Mouse (Mus musculus) heart, embryonic 13.5 days (tissue): ENCODE data around the gene Trp53inp2. TPM values are rescaled to one million over a fixed set of nuclear protein-coding genes. Genes with fewer than 3 reads are reported as not detected.
A peak's percentile ranks its signal among the peaks of the same experiment; 100 is the strongest.

Experiments
- microRNA counts: library from miRNA; unstranded; fragments of <30 nt; microRNA quantifications from one replicate; lab custom pipeline; 2016
- microRNA-seq: library from miRNA; unstranded; fragments of <30 nt; microRNA quantifications from one replicate; pipeline ENCODE4, GENCODE M21; 2016
- polyA plus RNA-seq: library from polyadenylated mRNA; unstranded; fragments of >200 nt; fragmentation: Nextera tagmentation; extraction: Ambion mirVana; gene quantifications from 2 replicates; pipeline ENCODE4 v1.2.1, GENCODE M21; 2015

Trp53inp2 gene
- polyA plus RNA-seq, 1 experiment from 2014 or later, result 107 TPM

MicroRNAs encoded within 50 kb of the gene (microRNA counts, 519-probe panel; counts per million panel counts)
- microRNA mmu-miR-695 (lab: Ali Mortazavi, UCI), result 209 counts per million, percentile 61 among the panel's probes with 10 or more counts

Small RNA genes lying within 50 kb of the gene (microRNA-seq; reads per million reads assigned to microRNA genes)
- not detected for gene Mir695

Other genes starting within 250 kb of the Trp53inp2 start
- 34.3 and 34.7 TPM in 2 replicates for gene Itch, start 247.6 kb upstream of the Trp53inp2 start, polyA plus RNA-seq
- 412 and 445 TPM in 2 replicates for gene Dynlrb1, start 144.5 kb upstream of the Trp53inp2 start, polyA plus RNA-seq
- 297 and 329 TPM in 2 replicates for gene Map1lc3a, start 104.8 kb upstream of the Trp53inp2 start, polyA plus RNA-seq
- 53.2 and 58.8 TPM in 2 replicates for gene Pigu, start 23.6 kb upstream of the Trp53inp2 start, polyA plus RNA-seq
- gene Ncoa6, start 92.8 kb downstream of the Trp53inp2 start, polyA plus RNA-seq, result 12.0 and 13.4 TPM in 2 replicates
- 13.1 and 14.4 TPM in 2 replicates for gene Acss2, start 136.9 kb downstream of the Trp53inp2 start, polyA plus RNA-seq
- 2.0 and 3.1 TPM in 2 replicates for gene Ggt7, start 137.2 kb downstream of the Trp53inp2 start, polyA plus RNA-seq
- 24.2 and 25.6 TPM in 2 replicates for gene Gss, start 211.8 kb downstream of the Trp53inp2 start, polyA plus RNA-seq
- gene Myh7b, start 230.2 kb downstream of the Trp53inp2 start, polyA plus RNA-seq, result 17.7 and 21.2 TPM in 2 replicates